Mouse (Mus musculus): ENCODE results near the gene Slc7a6os.

Slc7a6os gene

GRCm38 (mm10) chr8:106169017-106169933, 41.5 kb downstream of the Slc7a6os start:
- Histone ChIP-seq H3K27me3 (ENCODE audit: insufficient read depth, low read length) (peaks cover 47% of the 10 kb centered on the region), H3K9me3 (ENCODE audit: low read length) (no peaks in the 10 kb centered on the region), H3K36me3 (ENCODE audit: insufficient read depth, low read length) (peaks cover 9% of the 10 kb centered on the region), H3K4me3 (replicated peaks; ENCODE audit: low read length) (peak overlapping the region; percentile 88), H3K4me1 (replicated peaks; ENCODE audit: low read depth, low read length) (peaks cover 19% of the 10 kb centered on the region)
- TF ChIP-seq CTCF (conservative IDR thresholded peaks at IDR 0.05; ENCODE audit: low read length), result no peak

GRCm38 (mm10) chr8:106168356-106169016, 42.2 kb downstream of the Slc7a6os start, which contains the start of gene Slc7a6:
Gene Slc7a6, plus strand, starts transcription at chr8:106168857.
- H3K9me3 ChIP-seq (ENCODE audit: low read length), result no peaks in the 10 kb centered on the region
- peaks cover 47% of the 10 kb centered on the region for H3K27me3 ChIP-seq (ENCODE audit: insufficient read depth, low read length)
- H3K4me3 ChIP-seq (replicated peaks; ENCODE audit: low read length), result peak within 1 kb of the TSS; percentile 88
- H3K36me3 ChIP-seq (ENCODE audit: insufficient read depth, low read length), result peaks cover 17% of the 10 kb centered on the region
- no peak for TF ChIP-seq NANOG (IDR thresholded peaks at IDR 0.05; ENCODE audit: borderline replicate concordance, low read length)
- no peak for TF ChIP-seq CTCF (conservative IDR thresholded peaks at IDR 0.05; ENCODE audit: low read length)
- no peak for TF ChIP-seq POU5F1 (IDR thresholded peaks at IDR 0.05; ENCODE audit: borderline replicate concordance, low read length)
- peaks cover 19% of the 10 kb centered on the region for H3K4me1 ChIP-seq (replicated peaks; ENCODE audit: low read depth, low read length)

GRCm38 (mm10) chr8:106165460-106165859, 45.3 kb downstream of the Slc7a6os start:
- H3K27me3 ChIP-seq (ENCODE audit: insufficient read depth, low read length), result peaks cover 47% of the 10 kb centered on the region
- H3K4me1 ChIP-seq (replicated peaks; ENCODE audit: low read depth, low read length), result peaks cover 44% of the 10 kb centered on the region
- no peaks in the 10 kb centered on the region for H3K9me3 ChIP-seq (ENCODE audit: low read length)
- H3K36me3 ChIP-seq (ENCODE audit: insufficient read depth, low read length), result peaks cover 47% of the 10 kb centered on the region
- TF ChIP-seq NANOG (IDR thresholded peaks at IDR 0.05; ENCODE audit: borderline replicate concordance, low read length) (no peak), CTCF (conservative IDR thresholded peaks at IDR 0.05; ENCODE audit: low read length) (peak; percentile 91)
- no peak overlapping the region for H3K4me3 ChIP-seq (replicated peaks; ENCODE audit: low read length)

- Histone ChIP-seq H3K36me3 (ENCODE audit: insufficient read depth, low read length) (peaks cover 54% of the 10 kb centered on the region), H3K9me3 (ENCODE audit: low read length) (no peaks in the 10 kb centered on the region)
- no peak for TF ChIP-seq NANOG (IDR thresholded peaks at IDR 0.05; ENCODE audit: borderline replicate concordance, low read length)
Measured at GRCm38 (mm10) chr8:106163251-106163650, 47.5 kb downstream of the Slc7a6os start.

GRCm38 (mm10) chr8:106159876-106160275, 50.9 kb downstream of the Slc7a6os start:
- no peak for TF ChIP-seq CTCF (conservative IDR thresholded peaks at IDR 0.05; ENCODE audit: low read length)
- TF ChIP-seq NANOG (IDR thresholded peaks at IDR 0.05; ENCODE audit: borderline replicate concordance, low read length), result no peak
- TF ChIP-seq POU5F1 (IDR thresholded peaks at IDR 0.05; ENCODE audit: borderline replicate concordance, low read length), result no peak
- Histone ChIP-seq H3K4me1 (replicated peaks; ENCODE audit: low read depth, low read length) (peaks cover 48% of the 10 kb centered on the region), H3K4me3 (replicated peaks; ENCODE audit: low read length) (no peak overlapping the region), H3K27me3 (ENCODE audit: insufficient read depth, low read length) (no peaks in the 10 kb centered on the region), H3K36me3 (ENCODE audit: insufficient read depth, low read length) (peaks cover 73% of the 10 kb centered on the region), H3K9me3 (ENCODE audit: low read length) (no peaks in the 10 kb centered on the region)

More at GRCm38 (mm10) chr8:106163251-106163650, 47.5 kb downstream of the Slc7a6os start:
- H3K4me1 ChIP-seq (replicated peaks; ENCODE audit: low read depth, low read length), result peaks cover 51% of the 10 kb centered on the region
- H3K27me3 ChIP-seq (ENCODE audit: insufficient read depth, low read length), result peaks cover 26% of the 10 kb centered on the region
- H3K4me3 ChIP-seq (replicated peaks; ENCODE audit: low read length), result no peak overlapping the region

- H3K9me3 ChIP-seq (ENCODE audit: low read length), result no peaks in the 10 kb centered on the region
- no peaks in the 10 kb centered on the region for H3K27me3 ChIP-seq (ENCODE audit: insufficient read depth, low read length)
- H3K36me3 ChIP-seq (ENCODE audit: insufficient read depth, low read length), result peaks cover 72% of the 10 kb centered on the region
- H3K4me3 ChIP-seq (replicated peaks; ENCODE audit: low read length), result no peak overlapping the region
- TF ChIP-seq CTCF (conservative IDR thresholded peaks at IDR 0.05; ENCODE audit: low read length), result no peak
- TF ChIP-seq POU5F1 (IDR thresholded peaks at IDR 0.05; ENCODE audit: borderline replicate concordance, low read length), result no peak
- TF ChIP-seq NANOG (IDR thresholded peaks at IDR 0.05; ENCODE audit: borderline replicate concordance, low read length), result no peak
- H3K4me1 ChIP-seq (replicated peaks; ENCODE audit: low read depth, low read length), result peaks cover 52% of the 10 kb centered on the region
Measured at GRCm38 (mm10) chr8:106158381-106158780, 52.4 kb downstream of the Slc7a6os start.

GRCm38 (mm10) chr8:106157419-106157818, 53.3 kb downstream of the Slc7a6os start:
- TF ChIP-seq NANOG (IDR thresholded peaks at IDR 0.05; ENCODE audit: borderline replicate concordance, low read length) (no peak), POU5F1 (IDR thresholded peaks at IDR 0.05; ENCODE audit: borderline replicate concordance, low read length) (no peak), CTCF (conservative IDR thresholded peaks at IDR 0.05; ENCODE audit: low read length) (no peak)
- H3K4me3 ChIP-seq (replicated peaks; ENCODE audit: low read length), result no peak overlapping the region
- peaks cover 50% of the 10 kb centered on the region for H3K4me1 ChIP-seq (replicated peaks; ENCODE audit: low read depth, low read length)
- peaks cover 71% of the 10 kb centered on the region for H3K36me3 ChIP-seq (ENCODE audit: insufficient read depth, low read length)
- no peaks in the 10 kb centered on the region for H3K9me3 ChIP-seq (ENCODE audit: low read length)
- H3K27me3 ChIP-seq (ENCODE audit: insufficient read depth, low read length), result no peaks in the 10 kb centered on the region

GRCm38 (mm10) chr8:106152876-106153275, 57.9 kb downstream of the Slc7a6os start:
- Histone ChIP-seq H3K4me1 (replicated peaks; ENCODE audit: low read depth, low read length) (peaks cover 29% of the 10 kb centered on the region), H3K36me3 (ENCODE audit: insufficient read depth, low read length) (peaks cover 47% of the 10 kb centered on the region), H3K27me3 (ENCODE audit: insufficient read depth, low read length) (no peaks in the 10 kb centered on the region), H3K4me3 (replicated peaks; ENCODE audit: low read length) (no peak overlapping the region), H3K9me3 (ENCODE audit: low read length) (no peaks in the 10 kb centered on the region)
- TF ChIP-seq POU5F1 (IDR thresholded peaks at IDR 0.05; ENCODE audit: borderline replicate concordance, low read length), result no peak
- TF ChIP-seq NANOG (IDR thresholded peaks at IDR 0.05; ENCODE audit: borderline replicate concordance, low read length), result no peak
- TF ChIP-seq CTCF (conservative IDR thresholded peaks at IDR 0.05; ENCODE audit: low read length), result no peak
